In the genomic region with DNA sequence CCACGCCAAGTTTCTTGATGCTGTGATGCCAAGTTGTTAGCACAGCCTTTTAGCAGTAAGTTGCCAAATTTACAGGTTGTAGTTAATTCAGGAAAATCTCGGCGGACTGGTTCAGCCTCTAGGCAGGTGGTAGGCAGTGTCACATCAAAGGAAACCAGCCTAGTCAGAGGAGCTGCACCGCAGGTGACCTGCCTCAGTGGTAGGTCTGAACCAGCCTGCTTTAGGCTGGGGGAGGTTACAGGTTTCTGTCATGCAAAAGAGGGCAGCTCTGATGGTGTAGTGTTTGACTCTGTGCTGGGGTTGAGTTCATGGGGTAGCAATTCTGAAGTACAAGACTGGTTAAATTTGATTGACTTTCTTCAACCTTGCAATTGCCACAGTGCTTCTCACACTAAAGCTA, we compare ENCODE assay signal across 20 mouse cellular contexts.
"Had no signal": no experiment of that assay in that cellular context is flagged by ENCODE, and none has a peak within 500 bp of the region (broad histone marks: within the 10 kb centered on the region; RNA-seq: fewer than 3 reads in every experiment).

No protein-coding gene starts in this region.

- H3K4me2 ChIP-seq: kidney, embryonic 15.5 days; limb, embryonic 12.5 days; limb, embryonic 15.5 days; liver, embryonic 11.5 days; lung, embryonic 14.5 days; neural tube, embryonic 12.5 days; neural tube, embryonic 15.5 days had no signal

- H3K4me3 ChIP-seq: kidney, embryonic 15.5 days; limb, embryonic 12.5 days; limb, embryonic 15.5 days; neural tube, embryonic 12.5 days; neural tube, embryonic 15.5 days had no signal

- H3K27me3 ChIP-seq: kidney, embryonic 15.5 days; limb, embryonic 12.5 days; limb, embryonic 15.5 days; neural tube, embryonic 12.5 days; neural tube, embryonic 15.5 days had no signal

- H3K9ac ChIP-seq: kidney, embryonic 15.5 days; limb, embryonic 12.5 days; limb, embryonic 15.5 days; liver, embryonic 14.5 days; liver, postnatal 0 days; lung, embryonic 14.5 days; neural tube, embryonic 12.5 days; neural tube, embryonic 15.5 days had no signal

- ATAC-seq: liver, postnatal 0 days; lung, postnatal 0 days had no signal

- DNase-seq: kidney, adult 8-10 months; kidney, postnatal 14 days; kidney, postnatal 4 days; left cerebral cortex, postnatal 4 days; liver, postnatal 0 days; lung, embryonic 14.5 days; right cerebral cortex, adult 18-20 months; right cerebral cortex, postnatal 14 days; right cerebral cortex, postnatal 4 days; thymus, postnatal 25 days had no signal

- H3K9me3 ChIP-seq: limb, embryonic 15.5 days had no signal

- H3K27ac ChIP-seq: kidney, embryonic 15.5 days; limb, embryonic 12.5 days; limb, embryonic 15.5 days; liver, embryonic 14.5 days; macrophage; neural tube, embryonic 12.5 days; neural tube, embryonic 15.5 days; stomach, postnatal 0 days had no signal

- H3K36me3 ChIP-seq: kidney, embryonic 15.5 days; limb, embryonic 12.5 days; limb, embryonic 15.5 days; neural tube, embryonic 12.5 days; neural tube, embryonic 15.5 days had no signal

- H3K4me1 ChIP-seq: kidney, embryonic 15.5 days; limb, embryonic 12.5 days; limb, embryonic 15.5 days; neural tube, embryonic 12.5 days; neural tube, embryonic 15.5 days had no signal
